Mouse (Mus musculus): ENCODE results near the gene Rai1.

DNA sequence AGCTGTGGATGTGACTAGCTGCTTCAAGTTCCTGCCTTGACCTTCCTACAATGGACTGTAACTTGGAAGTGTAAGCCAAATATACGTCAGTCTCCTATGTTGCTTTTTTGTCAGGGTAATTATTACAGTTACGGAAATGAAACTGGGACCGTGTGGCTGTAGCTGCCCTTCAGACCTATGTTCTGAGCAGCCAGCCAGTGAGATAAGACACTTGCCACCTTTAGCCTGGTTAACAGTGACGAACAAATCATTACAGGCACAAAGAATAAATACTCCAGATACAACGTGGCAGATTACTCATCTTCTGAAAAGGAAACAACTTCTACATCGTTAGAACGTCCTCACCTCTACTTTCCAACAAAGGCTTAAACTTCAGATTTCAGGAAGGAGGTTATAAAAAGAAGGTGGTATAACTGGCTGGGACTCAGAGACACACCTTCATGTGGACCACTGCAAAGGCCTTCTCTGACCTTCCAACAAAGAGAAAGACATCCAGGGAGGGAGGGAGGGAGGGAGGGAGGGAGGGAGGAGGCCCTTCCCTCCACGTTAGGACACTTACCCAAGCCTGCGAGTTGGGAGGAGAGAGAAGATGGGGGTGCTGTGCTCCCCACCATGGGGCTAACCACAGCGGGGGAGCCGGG lies 139.8 kb downstream of the Rai1 start:
- no peak for TF ChIP-seq TAL1 (IDR thresholded peaks at IDR 0.05; ENCODE audit: low read length)
- no peak for TF ChIP-seq GATA1 (IDR thresholded peaks at IDR 0.05; ENCODE audit: low read length)
